Mouse (Mus musculus): ENCODE results near the gene Senp7.
A peak's percentile ranks its signal among the peaks of the same experiment; 100 is the strongest.
"Not testable (repeated sequence)": the region's sequence is repeated elsewhere in the genome, so short reads cannot be mapped to it uniquely, and the experiment has no call there.

Senp7 gene

DNA sequence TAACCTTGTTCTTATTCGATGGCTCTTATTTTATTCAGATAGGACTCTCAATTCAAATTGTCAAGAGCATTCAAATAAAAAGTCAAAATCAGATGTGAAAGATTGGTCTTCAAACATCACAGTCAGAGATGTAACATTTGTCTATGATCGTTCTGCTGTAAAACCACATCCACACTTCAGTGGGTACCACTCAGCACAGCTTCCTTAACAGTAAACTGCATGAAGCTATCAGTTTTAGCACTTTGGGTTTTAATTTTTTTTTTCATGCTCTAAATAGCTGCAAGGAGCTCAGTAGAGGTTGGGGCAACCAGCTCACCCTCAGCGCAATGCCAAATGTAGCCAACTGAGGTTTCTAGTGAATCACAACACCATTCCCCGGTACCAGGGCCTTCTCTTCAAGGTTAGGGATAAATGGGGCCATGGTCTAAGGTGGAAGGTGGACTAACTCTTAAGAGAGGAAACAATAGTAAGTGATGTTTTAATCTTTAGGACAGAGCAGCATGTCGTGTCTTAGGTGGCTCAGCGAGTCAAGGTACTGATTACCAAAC lies 20.5 kb downstream of the Senp7 start:
- no peak for DNase-seq

DNA sequence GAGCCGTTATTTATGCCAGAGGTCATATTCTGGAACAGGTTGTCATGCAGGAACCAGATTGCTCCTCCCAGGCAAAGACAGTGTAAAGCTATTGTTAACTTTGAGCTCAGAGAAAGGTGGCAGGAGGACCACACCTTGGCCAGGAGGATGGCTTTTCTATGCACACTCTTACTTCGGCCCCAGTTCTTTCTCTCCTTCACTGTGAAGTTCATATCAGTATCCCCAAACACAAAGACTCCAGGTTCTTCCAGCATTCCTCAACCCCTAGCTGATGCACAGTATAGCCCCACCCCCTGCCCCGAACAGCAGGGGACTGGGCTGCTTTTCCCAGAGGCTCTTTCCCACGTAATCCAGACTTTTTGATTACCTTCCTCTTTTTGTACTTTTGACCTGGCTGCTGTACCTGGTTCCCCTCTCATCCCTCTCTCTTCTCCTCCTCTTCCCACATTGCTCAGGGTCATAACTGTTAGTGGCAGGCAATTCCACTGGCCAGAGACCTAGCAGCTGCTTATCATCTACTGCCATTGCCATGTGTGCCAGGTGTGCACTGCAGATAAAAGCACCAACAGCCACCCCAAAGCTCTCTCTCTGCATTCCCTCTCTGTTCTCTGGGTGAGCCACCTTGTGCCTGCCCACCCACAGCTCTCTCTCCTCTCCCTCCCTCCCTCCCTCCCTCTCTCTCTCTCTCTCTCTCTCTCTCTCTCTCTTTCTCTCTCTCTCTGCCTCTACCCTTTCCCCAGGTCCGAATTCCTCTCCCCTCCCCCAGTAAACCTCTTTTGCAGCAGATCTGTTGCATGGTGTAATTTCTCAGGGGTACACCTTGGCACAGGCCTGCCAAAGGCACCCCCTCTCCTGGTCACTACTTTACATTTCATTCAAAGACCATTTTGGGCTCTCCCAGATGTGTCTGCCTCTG lies 23.4 kb downstream of the Senp7 start:
- DNase-seq: no peak

GRCm38 (mm10) chr16:56072533-56072932 lies 24.4 kb downstream of the Senp7 start:
- DNase-seq: no peak

- not testable (repeated sequence) for DNase-seq
These were observed 25.0 kb downstream of the Senp7 start for GRCm38 (mm10) chr16:56073150-56073549.

DNA sequence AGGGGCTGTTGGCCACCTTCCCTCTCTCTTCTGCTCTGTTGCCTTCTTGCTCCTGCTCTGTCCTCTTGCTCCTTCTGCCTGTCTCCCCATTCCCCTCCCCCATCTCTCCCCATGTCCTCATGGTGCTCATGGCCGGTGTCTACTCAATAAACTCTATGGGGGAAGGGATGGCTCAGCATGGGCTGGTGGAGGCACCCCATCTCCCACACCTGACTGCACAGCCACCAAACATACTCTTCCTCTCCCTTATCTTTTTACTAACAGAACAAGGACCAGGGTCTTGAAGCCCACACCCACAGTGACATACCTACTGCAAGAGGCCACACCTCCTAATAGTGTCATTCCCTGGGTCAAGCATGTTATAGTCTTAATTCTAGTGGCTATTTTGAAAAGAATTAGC lies 26.0 kb downstream of the Senp7 start:
- no peak for DNase-seq

- no peak for DNase-seq
These were observed 26.4 kb downstream of the Senp7 start for GRCm38 (mm10) chr16:56074565-56074964.

GRCm38 (mm10) chr16:56075222-56076111 lies 27.3 kb downstream of the Senp7 start:
- peak; percentile 81 to 86 for DNase-seq

DNA sequence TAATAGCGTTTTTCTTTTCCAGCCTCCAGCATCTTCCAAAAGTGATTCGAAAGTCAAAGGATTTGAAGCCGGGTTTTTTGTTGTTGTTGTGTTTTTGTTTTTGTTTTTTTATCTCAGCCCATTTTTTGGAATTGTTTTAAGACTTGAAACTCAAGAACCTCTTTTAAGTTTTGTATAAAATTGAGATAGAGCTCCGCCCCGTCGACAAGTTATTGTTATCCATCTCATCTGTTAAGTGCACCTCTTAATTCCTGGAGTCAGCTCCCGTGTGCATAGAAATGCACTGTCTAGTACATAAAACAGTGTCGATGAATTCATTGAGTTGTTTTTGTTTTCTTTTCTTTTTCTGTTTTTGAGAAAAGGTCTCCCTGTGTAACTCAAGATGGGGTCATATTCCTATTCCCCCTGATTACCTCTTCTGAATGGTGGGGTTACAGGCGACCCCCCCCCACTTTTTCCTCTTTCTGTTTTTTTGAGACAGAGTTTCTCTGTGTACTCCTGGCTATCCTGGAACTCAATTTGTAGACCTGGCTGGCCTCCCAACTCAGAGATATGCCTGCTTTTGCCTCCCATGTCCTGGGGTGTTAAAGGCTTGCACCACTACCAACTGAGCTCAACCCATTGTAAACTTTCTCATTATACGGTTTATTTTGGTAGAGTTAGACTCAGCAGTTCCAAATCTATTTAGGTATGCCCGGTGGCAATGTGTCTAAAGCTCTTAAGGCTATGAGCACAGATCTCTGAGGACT lies 28.2 kb downstream of the Senp7 start:
- DNase-seq: no peak

DNA sequence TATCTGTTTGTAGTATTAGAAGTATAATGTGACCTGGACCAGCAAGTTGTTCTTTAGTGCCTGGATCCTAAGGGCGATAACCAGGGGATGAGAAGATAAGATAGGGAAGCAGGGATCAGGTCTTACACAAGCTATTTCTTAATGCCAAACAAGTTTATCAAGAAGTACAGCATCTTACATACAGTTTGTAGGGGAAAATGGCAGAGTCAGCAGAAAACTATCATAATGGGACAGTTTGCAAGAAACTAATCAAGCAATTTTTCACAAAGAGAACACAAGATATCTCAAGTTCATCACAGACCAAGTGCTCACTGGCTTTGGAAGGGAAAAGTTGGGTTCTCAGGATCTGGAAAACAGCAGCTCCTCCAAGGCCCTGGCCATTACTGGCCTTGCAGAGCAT lies 31.3 kb downstream of the Senp7 start:
- DNase-seq: no peak

DNA sequence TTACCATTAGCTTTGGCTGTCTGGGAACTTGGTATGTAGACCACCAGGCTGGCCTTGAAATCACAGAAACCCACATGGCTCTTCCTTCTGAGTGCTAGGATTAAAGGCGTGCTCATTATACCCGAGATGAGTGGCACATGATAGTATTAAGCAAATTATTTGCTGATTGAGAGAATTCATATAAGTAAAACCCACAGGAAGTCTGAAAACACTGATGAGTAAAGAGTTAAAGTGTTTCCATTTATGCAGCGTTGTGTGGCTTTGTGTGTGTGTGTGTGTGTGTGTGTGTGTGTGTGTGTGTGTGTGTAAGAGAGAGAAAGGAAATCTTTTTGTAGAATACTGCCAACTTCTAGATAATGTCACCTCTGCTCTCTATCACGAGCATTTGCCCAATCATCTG lies 33.6 kb downstream of the Senp7 start:
- no peak for DNase-seq

DNA sequence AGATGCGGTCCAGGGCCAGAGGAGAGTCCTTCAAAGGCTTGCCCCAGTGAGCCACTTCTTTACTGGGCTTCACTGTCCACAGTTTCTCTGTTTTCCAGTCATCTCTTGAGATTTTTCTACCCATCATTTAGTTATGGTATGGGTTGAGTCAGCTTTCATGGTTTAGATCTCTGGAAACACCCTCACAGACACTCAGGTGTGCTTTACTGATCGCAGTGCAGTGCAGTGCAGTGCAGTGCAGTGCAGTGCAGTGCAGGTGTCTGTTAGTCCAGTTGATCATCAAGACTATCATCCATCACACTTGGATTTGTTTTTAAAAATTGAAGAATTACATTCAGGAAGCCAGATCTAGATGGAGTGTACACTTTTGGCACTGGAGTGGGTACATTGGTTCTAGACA lies 38.2 kb downstream of the Senp7 start:
- DNase-seq: no peak

DNA sequence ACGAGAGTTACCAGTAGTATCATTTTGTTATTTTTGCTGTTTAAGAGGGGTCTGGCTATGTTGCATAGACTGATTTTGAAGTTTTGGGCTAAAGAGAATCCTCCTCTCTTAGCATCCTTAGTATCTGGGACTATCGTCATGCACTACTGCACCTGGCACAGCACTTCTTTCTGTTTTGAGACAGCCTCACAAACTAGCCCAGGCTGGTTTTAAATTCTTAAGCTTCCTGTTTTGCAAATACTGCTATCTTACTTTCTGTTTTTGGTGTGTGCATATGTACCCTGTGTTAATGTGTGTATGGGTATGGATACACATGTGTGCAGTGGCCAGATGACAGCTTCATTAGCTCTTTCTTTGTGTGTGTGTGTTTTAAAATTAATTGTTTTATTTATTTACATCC lies 42.2 kb downstream of the Senp7 start:
- DNase-seq: no peak

GRCm38 (mm10) chr16:56096401-56097018 lies 48.4 kb downstream of the Senp7 start:
- DNase-seq: not testable (repeated sequence)

GRCm38 (mm10) chr16:56115706-56116105 lies 67.6 kb downstream of the Senp7 start:
- DNase-seq: no peak

DNA sequence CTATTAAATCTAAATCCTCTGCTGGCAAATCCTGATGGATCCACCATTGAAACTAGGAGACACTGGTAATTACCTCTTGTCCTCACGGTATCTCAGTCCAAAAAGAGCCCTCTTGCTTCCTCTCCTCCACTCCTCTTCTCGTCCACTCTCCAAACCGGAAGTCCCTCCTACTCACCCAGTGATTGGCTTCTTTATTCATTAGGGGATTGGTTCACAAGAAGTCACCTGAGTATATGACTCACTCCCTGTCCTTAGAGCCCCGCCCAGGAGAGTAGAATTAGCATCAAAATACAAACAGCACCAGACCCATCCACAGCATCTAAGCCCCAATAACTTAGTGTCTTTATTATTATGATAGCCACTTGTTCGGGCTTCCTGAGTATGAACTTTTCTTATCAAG lies 68.0 kb downstream of the Senp7 start:
- no peak for DNase-seq

- no peak for DNase-seq
These were observed 69.4 kb downstream of the Senp7 start for GRCm38 (mm10) chr16:56117327-56118180.

DNA sequence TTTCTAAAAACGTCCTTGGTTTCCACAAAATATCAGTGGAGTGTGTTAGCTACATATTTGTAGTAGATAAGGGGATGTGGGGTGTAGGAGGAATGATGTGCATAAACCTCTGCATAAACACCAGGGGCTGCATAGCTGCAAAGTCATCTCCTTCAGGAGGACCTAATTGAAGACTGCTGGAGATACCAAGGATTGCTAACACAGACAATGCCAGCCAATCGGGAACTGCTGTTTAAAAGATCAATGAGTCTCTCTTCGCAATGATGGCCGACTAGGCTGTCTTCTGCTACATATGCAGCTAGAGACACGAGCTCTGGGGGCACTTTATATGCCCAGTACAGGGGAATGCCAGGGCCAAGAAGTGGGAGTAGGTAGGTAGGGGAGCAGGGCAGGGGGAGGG lies 74.4 kb downstream of the Senp7 start:
- no peak for DNase-seq

DNA sequence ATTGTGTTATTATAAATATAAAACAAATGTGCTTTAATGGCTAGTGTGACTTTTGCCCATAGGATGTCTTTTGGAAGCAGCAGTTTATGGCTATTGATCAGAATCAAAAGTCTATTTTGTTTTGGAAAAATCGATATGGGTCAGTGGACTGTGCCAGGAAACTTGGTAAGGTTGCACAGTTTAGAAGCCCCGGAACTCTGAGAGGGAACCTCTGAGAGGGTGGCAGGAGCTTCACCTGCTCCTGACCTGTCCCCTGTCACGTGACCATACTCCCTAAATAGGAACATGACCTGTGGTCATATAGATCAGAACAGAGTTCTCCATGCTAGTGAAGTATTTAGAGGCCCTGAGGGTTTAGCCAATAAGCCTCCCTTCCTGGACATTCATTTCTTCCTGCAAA lies 75.9 kb downstream of the Senp7 start:
- no peak for DNase-seq

DNA sequence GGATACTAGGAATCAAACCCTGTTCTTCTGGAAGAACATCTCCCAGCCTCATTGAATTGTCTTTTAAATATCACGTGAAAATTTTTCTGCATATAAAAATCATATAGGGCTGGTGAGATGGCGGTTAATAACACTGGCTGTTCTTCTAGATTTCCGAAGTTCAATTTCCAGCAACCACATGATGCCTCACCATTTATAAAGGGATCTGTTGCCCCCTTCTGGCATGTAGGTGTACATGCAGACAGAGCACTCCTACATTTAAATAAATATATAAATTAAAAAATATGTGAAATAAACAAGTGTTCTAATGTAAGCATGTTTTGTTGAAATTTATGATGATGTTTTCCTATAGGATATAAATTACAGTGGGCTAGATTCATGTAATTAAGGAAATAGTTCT lies 83.5 kb downstream of the Senp7 start:
- no peak for DNase-seq

DNA sequence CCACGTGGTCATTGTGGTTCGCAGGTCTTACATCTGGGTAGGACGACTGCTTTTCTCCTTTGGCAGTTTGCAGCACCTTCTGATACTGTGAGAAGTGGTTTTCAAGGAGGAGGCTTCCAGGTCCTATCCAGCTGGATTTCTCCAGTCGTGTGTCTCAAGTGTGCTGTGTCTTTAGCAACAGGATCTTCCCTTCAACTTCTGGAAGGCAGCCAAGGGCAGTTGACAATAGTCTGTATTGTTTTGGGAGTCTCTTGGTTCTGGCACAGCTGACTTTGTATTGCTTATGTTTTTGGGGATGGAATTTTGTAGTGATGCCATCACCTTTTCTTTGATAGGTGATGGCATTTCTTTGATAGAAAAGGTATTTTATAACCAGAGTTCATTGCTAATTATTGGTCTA lies 86.0 kb downstream of the Senp7 start:
- DNase-seq: peak in 1 of 2 experiments; percentile 24

DNA sequence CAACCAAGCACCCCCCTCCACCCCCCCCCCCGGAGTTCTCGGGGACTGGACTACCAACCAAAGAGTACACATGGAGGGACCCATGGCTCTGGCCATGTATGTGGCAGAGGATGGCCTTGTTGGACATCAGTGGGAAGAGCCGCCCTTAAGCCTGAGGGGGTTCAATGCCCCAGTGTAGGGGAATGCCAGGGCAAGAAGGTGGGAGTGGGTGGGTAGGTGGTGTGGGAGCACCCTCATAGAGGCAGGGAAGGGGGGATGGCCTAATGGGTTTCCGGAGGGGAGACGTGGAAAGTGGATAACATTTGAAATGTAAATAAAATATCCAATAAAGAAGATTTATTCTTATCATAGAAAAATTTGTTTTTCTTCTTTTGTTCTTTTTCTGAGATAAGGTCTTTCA lies 89.5 kb downstream of the Senp7 start:
- not testable (repeated sequence) for DNase-seq
